Mouse (Mus musculus): ENCODE measurements at regions not wholly inside any gene's neighbourhood (a gene's known extent, or its start where the extent isn't known, plus 50 kb on each side); places are given as distances from the start of the nearest gene placed in this dataset.

DNA sequence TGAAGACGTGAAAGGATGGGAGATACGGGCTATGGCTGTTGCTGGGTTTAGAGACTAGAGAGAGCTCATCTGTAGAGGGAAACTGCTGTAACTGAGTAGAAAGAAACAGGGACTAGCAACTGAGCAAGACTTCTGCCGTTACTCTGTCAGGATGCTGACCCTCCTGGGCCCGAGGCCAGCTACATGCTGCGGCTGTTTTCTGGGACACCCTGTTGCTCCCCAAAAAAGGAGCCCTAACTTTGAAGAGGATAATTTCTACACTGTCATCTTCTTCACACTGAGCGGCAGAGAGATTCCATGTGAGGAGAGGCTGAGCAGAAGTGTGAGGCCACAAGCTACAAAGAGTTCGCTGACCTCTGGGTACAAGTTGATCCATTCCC is 74.2 kb upstream of the Ralgps2 start:
- no peak for DNase-seq

DNA sequence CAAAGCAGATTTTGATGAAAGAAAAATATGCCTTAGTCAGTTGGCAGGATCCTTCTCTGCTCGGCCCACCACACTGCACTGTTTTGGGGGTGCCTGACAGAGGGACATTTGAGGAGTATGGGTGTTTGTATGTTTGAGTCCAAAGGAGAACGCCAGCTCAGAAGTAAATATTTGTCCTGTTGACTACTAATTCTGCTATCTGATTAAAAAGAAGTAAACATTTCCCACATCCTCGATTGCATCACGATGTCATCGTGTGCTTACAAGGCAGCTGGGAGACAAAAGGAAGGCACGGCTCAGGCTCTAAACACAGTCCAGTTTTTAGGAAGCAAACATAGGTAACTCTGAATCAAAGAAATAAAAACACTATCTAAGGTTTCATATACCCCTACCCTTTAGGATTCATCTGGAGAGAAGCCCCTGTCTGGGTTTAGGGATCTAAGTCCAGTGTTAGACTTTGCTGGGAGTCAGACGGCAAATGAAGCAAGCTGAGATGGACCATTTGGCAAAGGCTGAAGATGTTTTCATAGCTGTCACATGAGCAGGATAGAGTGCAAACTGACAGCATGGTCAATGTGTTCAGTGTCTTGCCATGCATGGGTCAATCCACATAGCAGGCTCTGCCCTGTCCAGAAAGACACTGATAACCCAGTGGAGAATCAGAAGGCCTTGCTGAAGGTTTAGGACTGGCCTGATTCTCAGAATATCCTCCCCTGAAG is 73.7 kb upstream of the Ralgps2 start:
- DNase-seq = no peak

DNA sequence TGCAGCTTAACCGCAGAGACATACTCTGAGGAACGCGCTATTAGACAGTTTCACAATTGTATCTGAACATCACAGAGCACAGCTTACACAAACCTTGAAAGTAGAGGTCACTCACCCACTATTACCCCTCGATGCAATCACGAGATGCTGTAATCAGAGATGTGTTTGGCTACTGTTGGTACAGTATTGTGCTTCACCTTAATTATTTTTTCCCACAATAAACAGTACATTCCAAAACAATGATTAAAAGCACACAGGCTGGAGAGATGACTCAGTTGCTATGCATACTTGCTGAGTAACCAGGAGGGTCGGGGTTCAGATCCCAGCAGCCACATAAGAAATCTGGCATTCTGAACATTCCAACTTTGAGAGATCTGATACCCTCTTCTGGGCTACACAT is 71.8 kb upstream of the Ralgps2 start:
- no peak for DNase-seq

DNA sequence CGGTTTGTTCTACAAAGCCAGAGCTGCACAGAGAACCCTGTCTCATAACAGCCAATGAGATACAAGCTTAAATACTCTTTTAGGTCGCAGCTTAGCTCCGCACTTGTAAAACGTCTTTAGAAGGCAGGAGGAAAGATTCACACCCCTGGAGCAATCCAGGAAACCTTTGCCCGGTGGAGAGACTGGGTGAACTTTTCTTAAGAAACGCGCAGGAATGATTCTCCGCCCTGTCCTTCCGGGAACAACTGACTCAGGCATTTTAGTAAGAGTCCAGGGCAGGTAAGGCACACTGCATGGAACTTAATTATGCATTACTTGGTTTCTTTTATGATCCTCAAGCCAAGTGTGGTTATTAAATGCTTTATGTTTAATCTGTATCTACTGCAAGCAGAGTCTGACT is 70.0 kb upstream of the Ralgps2 start:
- no peak for DNase-seq

DNA sequence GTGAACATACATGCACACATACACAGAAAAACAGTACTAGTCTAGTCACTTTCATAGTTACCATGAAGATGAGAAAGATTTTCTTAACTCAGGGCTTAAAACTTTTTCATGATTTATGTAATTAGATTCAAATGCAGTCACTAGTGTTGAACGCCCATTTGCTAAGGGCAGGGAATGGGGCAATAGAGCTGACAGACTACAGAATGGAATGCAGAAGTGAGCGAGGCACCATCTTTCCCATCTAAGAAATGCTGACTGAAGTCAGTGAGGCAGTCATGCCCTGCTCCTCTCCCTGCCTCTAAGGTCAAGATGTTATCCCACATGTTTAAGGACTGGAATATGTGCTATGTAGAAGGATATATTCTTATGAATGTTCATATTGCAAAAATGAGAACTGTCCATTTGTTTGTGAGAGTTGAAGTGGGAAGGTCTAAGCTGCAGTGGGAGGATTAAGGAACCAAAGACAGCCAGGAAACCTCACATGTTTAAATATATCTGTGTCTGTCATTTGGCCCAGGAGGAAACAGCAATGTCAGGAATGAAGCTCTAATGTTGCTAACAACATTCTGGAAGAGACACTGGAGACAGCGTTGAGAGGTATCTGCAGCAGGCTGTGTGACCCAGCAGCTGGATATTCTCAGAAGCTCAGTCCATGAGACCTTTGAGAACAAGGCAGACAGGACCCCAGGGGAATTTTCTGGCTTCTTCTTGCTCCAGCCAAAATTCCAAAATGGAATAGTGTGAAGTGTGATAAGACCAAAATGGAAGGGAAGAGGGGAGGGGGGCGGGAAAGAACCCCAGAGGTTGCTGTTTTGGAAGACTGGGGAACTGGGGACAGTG is 68.7 kb upstream of the Ralgps2 start:
- DNase-seq = no peak

DNA sequence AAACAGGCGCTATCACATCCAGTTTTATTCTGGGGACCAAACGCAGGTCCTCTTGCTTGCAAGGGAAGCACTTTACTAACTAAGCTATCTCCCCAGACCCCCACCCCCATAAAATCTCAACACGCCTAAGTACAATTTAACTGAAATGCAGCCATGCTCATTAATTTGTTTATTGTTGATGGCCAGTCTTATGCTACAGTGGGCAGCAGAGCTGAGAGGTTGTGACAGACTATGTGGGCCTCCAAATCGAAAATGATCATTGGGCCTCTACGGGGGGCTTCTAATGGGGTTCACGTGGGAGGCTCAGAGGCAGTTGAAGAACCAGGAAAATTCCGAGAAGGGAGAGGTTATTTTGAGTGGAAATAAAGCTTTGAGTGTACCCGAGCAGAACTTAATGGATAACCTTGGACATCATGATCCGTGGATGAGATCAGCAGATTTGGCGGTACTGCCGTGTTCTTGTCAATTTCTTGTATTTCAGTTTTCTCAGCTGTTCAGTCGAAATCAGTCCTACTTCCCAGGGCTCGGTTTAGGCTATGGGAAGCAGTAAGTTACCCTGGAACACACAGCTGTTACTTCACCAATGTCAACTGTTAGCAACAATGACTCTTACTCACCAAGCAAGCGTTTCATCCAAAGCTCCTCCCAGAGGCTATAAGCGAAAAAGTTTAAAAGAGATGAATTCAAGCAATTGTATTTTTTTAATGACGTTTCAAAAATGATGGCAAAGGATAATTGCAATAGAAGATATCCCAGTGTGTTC is 65.1 kb upstream of the Ralgps2 start:
- DNase-seq = no peak

DNA sequence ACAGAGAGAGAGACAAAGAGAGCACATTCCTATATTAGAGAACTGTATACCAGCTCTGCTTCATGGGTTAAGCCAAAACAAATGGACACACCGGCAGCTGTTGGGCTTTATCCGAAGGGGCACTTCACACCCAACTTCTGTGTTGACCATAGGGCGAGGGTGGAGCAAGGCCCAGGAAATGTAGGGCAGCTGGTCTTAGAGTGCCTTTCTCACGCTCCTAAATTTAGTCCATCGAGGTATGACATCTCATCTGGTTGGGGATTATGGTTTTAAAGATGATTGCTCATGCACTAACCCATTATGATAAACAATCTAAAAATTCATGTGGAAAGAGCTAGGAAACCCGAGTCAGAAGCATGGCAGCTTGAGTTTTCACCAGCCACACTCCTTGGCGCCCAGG is 63.6 kb upstream of the Ralgps2 start:
- no peak for DNase-seq

DNA sequence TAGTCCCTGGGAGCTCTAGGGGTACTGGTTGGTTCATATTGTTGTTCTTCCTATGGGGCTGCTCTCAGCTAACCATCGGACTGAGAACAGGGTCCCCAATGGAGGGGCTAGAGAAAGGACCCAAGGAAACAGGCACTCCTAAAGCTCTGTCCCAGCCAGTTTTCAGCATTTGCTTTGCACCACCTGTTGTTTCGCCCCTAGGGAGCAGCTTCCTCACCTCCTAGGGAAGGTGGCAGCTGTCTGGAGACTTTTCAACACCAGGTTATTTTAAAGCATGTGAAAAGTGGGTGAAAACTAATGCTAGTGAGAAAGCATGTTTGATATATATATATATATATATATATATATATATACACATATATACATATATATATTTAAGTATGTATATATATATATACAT is 62.8 kb upstream of the Ralgps2 start:
- DNase-seq = no peak

DNA sequence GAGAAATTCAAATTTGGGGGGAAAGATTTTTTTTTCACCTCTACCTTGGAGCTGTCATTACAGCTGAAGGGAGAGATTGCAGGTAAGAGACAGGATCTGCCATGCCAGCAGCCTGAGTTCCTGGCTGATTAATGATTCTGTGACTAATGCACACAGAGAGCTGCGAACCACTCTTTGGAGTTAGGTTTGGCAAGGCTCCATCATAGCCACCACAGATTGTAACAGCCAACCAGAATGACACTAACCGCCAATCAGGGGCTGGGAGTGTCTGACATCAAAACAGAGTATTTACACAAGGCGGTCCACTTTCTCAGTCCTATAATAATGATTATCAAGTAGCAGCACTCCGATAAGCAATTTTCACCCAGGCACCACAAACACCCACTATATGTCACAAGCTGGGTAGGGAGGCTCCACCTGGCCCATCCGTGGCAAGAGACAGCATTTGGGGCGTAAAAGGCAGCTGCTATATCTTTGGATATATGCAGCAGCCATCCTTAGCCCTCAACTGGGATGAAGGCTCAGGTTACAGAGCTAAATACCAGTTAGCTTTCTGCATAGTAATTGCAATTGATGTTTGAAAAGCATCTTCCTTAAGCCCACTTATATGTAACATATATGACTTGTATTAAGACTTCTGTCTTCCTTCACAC is 61.7 kb upstream of the Ralgps2 start:
- no peak for DNase-seq

DNA sequence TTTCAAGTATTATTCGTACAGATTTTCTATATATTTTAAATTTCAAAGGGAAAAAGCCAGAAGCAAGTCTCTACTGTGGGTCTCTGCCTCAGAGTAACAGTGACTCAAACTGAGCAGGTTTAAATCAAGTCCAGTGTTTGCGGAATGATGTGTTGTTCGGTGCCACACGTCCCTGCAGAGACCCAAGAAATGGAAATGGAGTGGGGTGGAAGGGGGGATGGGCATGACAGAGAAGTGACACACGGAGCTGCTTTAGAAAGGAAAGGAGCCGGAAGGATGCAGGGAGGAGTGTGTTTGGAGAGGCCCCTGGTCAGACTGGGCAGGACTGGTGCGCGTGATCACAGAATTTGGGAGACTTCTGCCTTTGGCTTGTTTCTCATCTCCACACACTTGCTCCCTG is 60.5 kb upstream of the Ralgps2 start:
- DNase-seq = no peak

DNA sequence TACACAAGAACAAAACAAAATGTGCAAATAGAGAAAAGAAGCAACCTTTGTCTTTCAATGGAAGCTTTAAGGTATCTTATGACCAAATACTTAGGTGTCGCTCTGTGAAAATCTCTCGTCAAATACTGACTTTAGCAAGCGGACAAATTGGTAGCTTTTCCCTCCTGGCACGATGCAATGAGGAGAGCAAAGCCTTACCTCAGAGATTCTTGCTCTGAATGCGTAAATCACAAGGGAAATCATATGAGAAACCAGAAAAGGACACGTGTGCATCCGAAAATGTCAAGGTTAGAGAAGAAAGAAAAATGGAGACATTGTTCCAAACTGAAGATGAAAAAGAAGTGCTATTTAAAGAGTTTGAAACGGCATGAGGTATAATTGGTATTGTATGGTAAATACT is 59.8 kb upstream of the Ralgps2 start:
- DNase-seq = no peak

DNA sequence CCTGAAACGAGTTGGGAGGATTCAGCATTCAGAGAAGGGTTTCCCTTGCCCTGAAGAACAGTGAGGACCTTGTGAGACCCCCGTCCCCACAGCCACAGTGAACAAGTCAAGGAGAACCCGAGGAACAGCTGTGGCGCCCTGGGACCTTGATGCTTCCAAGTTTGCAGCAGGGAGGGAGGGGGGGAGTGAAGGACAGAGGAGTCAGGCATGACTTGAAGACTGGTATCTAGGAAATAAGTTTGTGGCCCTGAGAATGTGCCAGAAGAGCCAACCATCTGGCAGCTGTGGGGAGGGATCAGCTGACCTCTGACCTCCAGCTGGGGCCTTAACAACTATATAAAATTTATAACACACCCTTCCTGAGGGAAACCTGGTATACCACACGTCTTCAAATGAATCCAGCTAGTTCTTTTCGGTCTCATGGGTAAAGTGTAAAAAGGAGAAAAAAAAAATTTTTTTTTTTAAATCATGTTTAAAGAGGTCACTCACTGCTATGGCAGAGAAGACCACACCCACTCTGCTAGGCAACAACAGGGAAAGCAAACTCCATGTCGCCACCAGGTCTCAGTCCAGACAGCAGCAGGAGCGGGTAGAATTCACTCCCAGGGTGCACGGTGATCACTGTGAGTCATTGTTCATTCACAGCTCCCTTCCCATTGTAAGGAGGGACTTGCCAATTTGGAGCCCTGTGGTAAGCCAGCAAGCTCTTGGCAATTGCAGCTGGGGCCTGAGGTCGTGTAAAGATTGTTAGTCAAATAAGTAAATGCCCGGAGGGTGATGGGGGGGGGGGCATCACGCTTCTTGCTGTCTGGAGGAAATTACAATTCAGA is 58.3 kb upstream of the Ralgps2 start:
- peak in 1 of 2 experiments; percentile 12 for DNase-seq

DNA sequence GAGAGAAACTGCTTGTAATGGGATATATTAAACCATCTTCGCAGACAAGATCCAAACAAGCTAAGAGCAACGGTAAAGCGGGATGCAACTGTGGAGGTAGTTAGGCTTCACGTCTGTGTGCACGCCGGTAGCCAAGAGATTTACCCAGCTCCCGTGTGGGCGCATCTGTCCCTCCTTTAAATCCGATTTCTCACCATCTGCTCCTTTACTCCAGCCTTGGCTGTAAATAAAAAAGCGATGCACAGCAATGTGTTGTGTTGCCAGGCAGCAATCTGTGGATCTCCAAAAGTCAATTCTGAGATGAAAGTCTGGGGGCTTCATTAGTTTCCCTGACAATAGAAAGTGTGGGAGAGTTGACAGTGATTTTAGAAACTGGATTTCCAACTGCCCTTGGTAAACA is 57.6 kb upstream of the Ralgps2 start:
- DNase-seq = peak in 1 of 2 experiments; percentile 15

DNA sequence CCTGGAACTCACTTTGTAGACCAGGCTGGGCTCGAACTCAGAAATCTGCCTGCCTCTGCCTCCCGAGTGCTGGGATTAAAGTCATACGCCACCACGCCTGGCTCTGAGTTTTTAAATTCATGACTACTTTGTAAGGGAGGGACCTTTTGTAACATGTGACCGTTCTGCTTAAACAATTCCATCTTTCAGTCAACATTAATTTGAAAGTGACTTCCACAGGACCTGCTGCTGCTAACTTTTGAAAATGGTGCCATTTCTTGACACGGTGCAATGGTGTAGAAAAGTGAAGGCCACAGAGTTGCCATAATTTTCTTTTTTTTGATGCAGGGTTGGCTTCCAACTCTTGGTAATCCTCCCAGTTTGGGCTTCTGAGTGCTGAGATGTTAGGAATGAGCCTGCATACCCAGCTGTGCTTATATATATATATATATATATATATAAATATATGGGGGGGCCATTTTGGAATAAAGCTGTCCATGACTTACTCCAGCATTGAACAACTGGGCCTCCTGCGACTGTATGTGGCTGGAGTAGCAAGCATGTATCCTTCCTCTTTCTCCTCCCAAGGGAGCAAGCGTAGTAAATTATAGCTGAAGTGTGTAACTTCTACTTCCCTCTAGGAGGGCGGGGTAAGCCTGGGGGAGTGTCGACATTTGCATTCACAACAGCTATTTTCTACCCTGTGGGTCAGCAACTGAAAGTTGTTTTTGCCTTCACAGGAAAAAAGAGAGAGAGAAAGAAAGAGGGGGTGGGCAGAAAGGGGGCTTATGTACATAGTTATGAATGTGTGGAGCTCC is 56.9 kb upstream of the Ralgps2 start:
- DNase-seq = no peak

DNA sequence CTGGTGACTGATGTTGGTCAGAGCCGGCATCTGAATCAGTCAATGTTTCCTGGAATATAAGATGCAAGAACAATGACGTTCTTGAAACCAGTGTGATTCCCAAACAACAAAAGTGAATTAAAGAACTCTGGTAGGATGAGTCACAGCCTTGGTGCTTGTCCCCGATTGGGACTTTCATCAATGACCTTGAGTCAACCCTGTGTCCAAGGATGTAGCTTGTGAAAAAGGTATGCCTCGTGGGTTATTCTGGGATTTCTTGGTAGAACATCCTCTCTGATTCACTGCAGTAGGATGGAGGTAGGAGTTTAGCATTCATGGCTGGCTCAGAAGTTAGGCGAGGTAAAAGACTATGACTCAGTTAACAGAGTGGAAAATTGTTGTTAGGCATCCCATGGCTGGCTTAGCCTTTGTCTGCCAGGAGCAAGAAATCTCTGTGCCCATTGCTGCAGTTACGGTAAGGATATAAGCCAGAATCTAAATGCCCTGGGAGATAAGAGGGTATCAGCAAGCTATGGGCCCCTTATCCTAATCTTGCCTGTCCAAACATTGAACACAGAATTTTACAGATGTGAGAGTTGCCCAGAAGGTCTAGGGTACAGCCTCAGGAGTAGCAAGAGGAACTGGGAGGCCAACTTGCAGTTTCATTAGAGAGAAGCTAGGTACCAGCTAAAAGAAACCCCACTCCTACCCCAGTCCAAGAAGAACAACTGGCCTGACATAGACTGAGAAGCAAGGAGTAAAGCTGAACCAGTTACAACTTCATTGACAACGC is 55.9 kb upstream of the Ralgps2 start:
- DNase-seq = no peak

DNA sequence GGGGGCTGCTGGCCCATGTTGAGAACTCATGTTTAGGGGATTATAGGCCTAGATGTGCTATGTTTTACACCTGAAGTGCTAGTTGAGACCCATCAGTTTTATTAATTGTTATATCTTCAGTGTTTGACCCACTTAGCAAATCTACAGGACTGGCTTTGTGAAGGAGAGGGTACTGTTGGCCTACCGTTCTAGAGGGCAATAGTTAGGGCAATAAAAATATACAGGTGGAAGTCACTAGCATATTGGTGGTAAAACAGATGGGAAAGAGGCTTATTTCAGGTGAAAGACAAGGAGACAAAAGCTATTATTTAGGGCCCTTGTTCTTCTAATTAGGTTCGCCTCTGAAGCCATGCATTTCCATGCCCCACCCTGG is 55.2 kb upstream of the Ralgps2 start:
- no peak for DNase-seq

DNA sequence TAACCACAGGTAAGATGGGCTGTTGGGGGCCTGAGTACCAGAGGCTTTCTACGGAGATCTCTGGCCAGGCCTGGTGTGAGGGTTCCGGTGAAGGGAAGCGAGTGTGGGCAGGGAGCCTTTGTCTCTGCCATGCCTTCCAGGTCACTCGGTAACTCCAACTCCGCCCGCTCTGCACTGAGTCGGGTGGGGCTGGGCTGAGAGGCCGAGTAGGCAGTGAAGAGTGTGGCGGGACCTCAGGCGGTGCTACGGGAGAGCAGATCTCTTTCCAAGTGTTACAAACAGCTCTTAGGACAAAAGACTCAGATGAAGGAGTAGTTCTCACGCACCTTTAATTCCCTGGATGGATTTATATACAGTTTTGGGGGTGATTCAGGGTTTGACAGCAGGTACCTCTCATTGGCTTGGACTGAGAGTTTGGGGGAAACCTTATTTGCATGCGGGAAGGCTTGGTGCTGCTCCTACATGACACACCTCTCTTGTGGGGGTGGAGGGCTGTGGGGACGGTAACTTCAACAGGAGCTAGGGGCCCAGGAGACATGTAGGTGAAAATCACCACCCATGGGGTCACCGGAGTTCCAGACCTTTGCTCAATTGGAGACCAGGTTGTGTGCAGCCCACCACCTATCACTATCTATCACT is 54.7 kb upstream of the Ralgps2 start:
- DNase-seq = no peak

DNA sequence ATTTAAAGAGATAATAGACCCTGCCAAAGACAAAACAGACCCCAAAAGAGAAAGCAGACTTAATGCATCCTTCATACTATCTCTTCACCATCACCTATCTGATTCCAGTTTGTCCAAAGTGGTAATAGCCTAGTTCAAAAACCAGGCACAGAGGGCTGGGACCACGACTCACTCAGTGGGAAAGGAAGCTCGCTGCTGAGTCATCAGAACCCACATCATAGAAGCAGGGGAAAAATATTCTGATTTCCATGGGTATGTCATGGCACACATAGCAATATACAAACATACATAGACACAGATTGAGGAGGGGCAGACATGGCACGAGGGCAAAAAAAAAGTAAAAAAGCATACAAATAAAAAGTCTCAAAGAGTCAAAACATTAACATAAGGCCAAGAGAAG is 53.7 kb upstream of the Ralgps2 start:
- no peak for DNase-seq

DNA sequence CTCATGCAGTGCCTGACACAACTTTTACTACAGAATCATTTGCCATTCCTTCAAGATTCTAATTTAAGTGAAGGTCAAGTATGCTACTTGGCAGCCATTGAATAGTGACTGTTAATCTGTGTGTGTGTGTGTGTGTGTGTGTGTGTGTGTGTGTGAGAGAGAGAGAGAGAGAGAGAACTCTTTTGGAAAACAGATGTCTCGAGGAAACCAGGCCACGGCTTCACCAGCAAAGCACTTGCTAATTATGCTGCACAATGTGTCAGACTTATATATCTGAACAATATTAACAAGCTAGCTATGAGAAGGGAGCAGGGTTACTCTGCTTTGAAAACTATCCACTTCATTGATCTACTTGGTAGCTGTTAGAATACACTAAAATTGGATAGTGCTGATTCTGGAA is 53.1 kb upstream of the Ralgps2 start:
- DNase-seq = no peak

Data from cerebellum, postnatal 36 days (tissue).